Mouse (Mus musculus): ENCODE data around the gene Plxna4. TPM values are rescaled to one million over a fixed set of nuclear protein-coding genes. Genes with fewer than 3 reads are reported as not detected.

The Plxna4 gene
- polyA plus RNA-seq, 1 experiment from 2014 or later, result 0.26 TPM

DNA sequence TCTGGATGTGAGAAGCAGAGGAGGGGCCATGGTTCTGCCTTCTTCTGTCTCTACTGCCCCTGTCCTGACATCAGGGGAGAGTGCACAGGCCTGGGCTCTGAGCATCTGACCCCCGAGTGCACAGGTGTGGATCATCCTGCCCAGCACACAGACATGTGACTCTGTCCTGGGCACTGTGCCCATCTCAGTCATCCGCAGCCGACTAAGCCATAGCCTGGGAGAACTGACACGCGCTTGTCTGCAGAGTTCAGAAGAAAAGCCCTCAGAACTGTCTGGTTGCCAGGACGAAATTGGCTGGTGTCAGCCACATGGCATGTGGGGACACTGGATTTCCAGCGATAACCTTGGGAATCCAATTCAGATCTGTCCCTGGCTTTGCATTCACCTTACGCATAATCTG lies 210.8 kb downstream of the Plxna4 start:
- Histone ChIP-seq H3K36me3 (ENCODE audit: control insufficient read depth, insufficient read depth) (no peaks in the 10 kb centered on the region), H3K9me3 (replicated peaks; ENCODE audit: control insufficient read depth, low read length) (no peaks in the 10 kb centered on the region), H3K9ac (ENCODE audit: low read depth, low read length) (no peak overlapping the region), H3K27ac (ENCODE audit: low read length) (no peak overlapping the region), H3K4me3 (ENCODE audit: low read depth, low read length) (no peak overlapping the region), H3K4me1 (ENCODE audit: control insufficient read depth, low read depth, low read length) (no peaks in the 10 kb centered on the region), H3K27me3 (ENCODE audit: control insufficient read depth, insufficient read depth, low read depth, low read length) (no peaks in the 10 kb centered on the region), H3K4me2 (ENCODE audit: low read depth, low read length) (no peak overlapping the region)
- no peak for ATAC-seq (ENCODE audit: low read depth)
- WGBS (ENCODE audit: insufficient replicate concordance), result 71% methylated on average over 8 of the region's 8 CpGs

DNA sequence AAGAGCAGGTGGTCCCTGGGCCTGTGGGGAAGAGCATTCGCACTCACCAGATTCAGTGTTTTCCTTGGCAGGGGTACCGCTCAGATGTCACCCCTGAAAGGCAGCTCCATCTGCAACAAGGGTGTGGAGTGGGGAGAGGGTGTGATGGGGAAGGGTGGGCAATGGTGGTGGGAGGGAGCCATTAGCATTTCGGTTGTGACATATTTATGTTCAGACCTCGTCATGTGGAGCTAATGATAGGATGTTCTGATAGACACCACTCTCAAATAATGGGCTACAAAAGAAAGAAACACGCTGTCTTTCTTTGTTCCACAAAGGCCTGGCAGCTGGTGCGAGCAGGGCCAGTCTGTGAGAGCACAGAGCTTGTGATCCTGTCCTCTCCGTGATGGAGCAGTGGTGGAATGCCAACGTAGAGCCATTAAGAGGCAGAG lies 214.0 kb downstream of the Plxna4 start:
- Histone ChIP-seq H3K9ac (ENCODE audit: low read depth, low read length) (no peak overlapping the region), H3K27ac (ENCODE audit: low read length) (no peak overlapping the region), H3K9me3 (replicated peaks; ENCODE audit: control insufficient read depth, low read length) (no peaks in the 10 kb centered on the region), H3K36me3 (ENCODE audit: control insufficient read depth, insufficient read depth) (no peaks in the 10 kb centered on the region), H3K4me2 (ENCODE audit: low read depth, low read length) (no peak overlapping the region), H3K27me3 (ENCODE audit: control insufficient read depth, insufficient read depth, low read depth, low read length) (no peaks in the 10 kb centered on the region), H3K4me1 (ENCODE audit: control insufficient read depth, low read depth, low read length) (no peaks in the 10 kb centered on the region), H3K4me3 (ENCODE audit: low read depth, low read length) (no peak overlapping the region)
- no peak for ATAC-seq (ENCODE audit: low read depth)
- 62% methylated on average over 8 of the region's 8 CpGs for WGBS (ENCODE audit: insufficient replicate concordance)

DNA sequence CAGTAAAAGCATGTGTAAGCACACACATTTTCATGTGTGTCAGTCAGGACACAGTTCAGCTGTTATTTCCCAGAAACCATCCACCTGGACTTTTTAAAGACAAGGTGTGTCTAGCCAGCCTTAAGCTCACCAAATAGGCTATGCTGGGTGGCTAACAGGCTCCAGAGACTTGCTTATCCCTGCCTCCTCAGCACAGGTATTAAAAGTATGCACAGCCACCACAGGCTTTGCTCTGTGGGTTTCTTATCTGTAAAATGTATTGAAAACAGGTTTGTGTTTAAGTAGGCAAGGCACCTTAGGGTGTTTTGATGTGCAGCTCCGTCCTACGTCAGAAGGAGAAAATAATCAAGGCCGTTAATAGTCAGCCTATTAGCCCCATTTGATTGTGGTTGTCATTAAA lies 218.9 kb downstream of the Plxna4 start:
- Histone ChIP-seq H3K4me2 (ENCODE audit: low read depth, low read length) (no peak overlapping the region), H3K27ac (ENCODE audit: low read length) (no peak overlapping the region), H3K27me3 (ENCODE audit: control insufficient read depth, insufficient read depth, low read depth, low read length) (no peaks in the 10 kb centered on the region), H3K4me1 (ENCODE audit: control insufficient read depth, low read depth, low read length) (no peaks in the 10 kb centered on the region), H3K9ac (ENCODE audit: low read depth, low read length) (no peak overlapping the region), H3K9me3 (replicated peaks; ENCODE audit: control insufficient read depth, low read length) (no peaks in the 10 kb centered on the region), H3K36me3 (ENCODE audit: control insufficient read depth, insufficient read depth) (no peaks in the 10 kb centered on the region), H3K4me3 (ENCODE audit: low read depth, low read length) (no peak overlapping the region)
- WGBS (ENCODE audit: insufficient replicate concordance), result 56% methylated on average over 3 of the region's 3 CpGs
- no peak for ATAC-seq (ENCODE audit: low read depth)

DNA sequence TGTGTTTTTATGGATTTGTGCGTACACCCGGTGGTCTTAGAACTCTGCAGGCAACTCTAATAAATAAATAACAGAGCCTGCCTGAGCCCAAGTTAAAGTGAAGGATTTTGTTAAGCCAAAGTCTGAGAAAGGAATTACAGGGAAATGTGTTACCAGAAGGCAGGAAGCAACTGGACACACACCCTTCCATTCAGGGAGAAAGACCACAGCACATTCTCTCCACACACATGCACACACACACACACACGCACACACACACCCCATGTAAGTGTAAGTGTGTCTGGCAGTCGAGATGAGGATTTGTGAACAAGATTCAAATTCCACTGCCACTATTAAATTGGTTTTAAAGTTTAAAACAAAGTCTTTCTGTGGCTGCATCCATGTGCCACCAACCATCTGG lies 219.6 kb downstream of the Plxna4 start:
- Histone ChIP-seq H3K4me1 (ENCODE audit: control insufficient read depth, low read depth, low read length) (no peaks in the 10 kb centered on the region), H3K36me3 (ENCODE audit: control insufficient read depth, insufficient read depth) (no peaks in the 10 kb centered on the region), H3K27ac (ENCODE audit: low read length) (no peak overlapping the region), H3K9me3 (replicated peaks; ENCODE audit: control insufficient read depth, low read length) (no peaks in the 10 kb centered on the region), H3K4me2 (ENCODE audit: low read depth, low read length) (no peak overlapping the region), H3K9ac (ENCODE audit: low read depth, low read length) (no peak overlapping the region), H3K27me3 (ENCODE audit: control insufficient read depth, insufficient read depth, low read depth, low read length) (no peaks in the 10 kb centered on the region), H3K4me3 (ENCODE audit: low read depth, low read length) (no peak overlapping the region)
- WGBS (ENCODE audit: insufficient replicate concordance), result 45% methylated on average over 4 of the region's 4 CpGs
- no peak for ATAC-seq (ENCODE audit: low read depth)

DNA sequence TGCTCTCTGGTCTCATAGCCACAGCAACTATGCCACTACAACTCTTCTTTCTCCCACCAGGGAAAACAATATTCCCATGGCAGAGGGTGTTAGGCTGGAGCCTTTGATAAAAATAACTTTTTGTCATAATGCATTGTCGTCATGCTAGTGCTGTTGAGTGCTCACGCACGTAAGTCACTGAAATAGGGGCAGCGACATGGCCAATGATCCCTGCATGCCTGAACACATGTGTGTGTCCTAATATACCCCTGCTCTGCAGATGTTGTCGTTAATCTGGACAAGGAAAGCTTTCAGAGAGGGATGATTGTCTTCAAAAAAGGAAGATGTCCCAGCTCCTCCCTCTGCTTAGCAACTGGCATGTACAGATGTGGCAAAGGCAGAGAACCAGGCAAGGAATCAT lies 223.1 kb downstream of the Plxna4 start:
- no peak overlapping the region for H3K4me2 ChIP-seq (ENCODE audit: low read depth, low read length)
- ATAC-seq (ENCODE audit: low read depth), result no peak
- H3K27ac ChIP-seq (ENCODE audit: low read length), result no peak overlapping the region
- no peak overlapping the region for H3K9ac ChIP-seq (ENCODE audit: low read depth, low read length)
- H3K4me3 ChIP-seq (ENCODE audit: low read depth, low read length), result no peak overlapping the region
- no peaks in the 10 kb centered on the region for H3K4me1 ChIP-seq (ENCODE audit: control insufficient read depth, low read depth, low read length)
- no peaks in the 10 kb centered on the region for H3K9me3 ChIP-seq (replicated peaks; ENCODE audit: control insufficient read depth, low read length)
- H3K27me3 ChIP-seq (ENCODE audit: control insufficient read depth, insufficient read depth, low read depth, low read length), result no peaks in the 10 kb centered on the region
- no peaks in the 10 kb centered on the region for H3K36me3 ChIP-seq (ENCODE audit: control insufficient read depth, insufficient read depth)
- 67% methylated on average over 5 of the region's 5 CpGs for WGBS (ENCODE audit: insufficient replicate concordance)

DNA sequence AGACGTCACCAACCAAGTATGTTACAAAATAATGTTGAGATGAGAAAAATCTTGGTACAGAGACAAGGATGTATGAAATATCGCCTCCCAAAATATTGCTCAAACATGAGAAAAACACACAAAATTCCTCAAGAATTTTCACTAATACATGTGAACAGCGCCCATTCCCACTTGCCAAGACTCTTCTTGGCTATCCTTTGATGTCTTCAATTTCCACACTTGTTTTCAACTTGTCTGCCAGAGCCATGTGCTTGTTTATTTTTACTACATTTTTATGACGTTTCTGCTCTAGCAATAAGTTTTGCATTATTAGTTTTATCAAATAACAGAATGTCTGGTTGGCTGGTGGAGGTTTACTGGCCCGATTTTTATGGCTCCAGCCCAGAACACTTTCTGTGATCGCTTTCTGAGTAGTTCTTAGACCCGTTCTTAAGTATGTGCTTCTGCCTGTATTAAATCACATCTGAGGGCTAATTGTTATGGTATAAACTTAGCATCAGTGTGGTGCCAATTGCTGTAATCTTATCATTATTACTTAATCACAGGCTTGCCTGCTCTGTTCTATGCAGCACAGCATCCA lies 224.4 kb downstream of the Plxna4 start:
- WGBS (ENCODE audit: insufficient replicate concordance), result 57% methylated on average over 7 of the region's 7 CpGs

DNA sequence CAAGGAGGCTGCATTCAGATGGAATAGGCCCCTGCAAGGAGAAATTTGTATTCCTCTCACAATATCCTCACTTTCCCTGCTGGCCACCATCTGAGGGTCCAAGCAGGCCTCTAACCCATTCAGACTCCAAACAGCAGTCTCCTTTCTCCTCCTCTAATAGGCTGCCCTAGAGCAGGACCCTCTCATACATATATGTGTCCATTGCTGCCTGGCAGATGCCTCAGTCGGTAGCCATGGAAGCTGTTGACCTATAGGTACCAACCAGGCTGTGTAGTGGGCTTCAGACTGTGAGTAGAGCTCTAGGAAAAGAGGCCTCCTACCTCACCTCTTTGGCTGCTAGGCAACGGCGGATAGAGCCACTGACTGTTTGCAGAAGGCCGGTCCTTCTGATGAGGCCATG lies 225.6 kb downstream of the Plxna4 start:
- Histone ChIP-seq H3K9ac (ENCODE audit: low read depth, low read length) (no peak overlapping the region), H3K9me3 (replicated peaks; ENCODE audit: control insufficient read depth, low read length) (no peaks in the 10 kb centered on the region), H3K4me3 (ENCODE audit: low read depth, low read length) (no peak overlapping the region), H3K27ac (ENCODE audit: low read length) (no peak overlapping the region), H3K4me2 (ENCODE audit: low read depth, low read length) (no peak overlapping the region), H3K4me1 (ENCODE audit: control insufficient read depth, low read depth, low read length) (no peaks in the 10 kb centered on the region), H3K27me3 (ENCODE audit: control insufficient read depth, insufficient read depth, low read depth, low read length) (no peaks in the 10 kb centered on the region), H3K36me3 (ENCODE audit: control insufficient read depth, insufficient read depth) (no peaks in the 10 kb centered on the region)
- 62% methylated on average over 4 of the region's 4 CpGs for WGBS (ENCODE audit: insufficient replicate concordance)
- ATAC-seq (ENCODE audit: low read depth), result no peak

More for the DNA sequence above, 224.4 kb downstream of the Plxna4 start:
- ATAC-seq (ENCODE audit: low read depth), result no peak
- Histone ChIP-seq H3K4me3 (ENCODE audit: low read depth, low read length) (no peak overlapping the region), H3K9ac (ENCODE audit: low read depth, low read length) (no peak overlapping the region), H3K27me3 (ENCODE audit: control insufficient read depth, insufficient read depth, low read depth, low read length) (no peaks in the 10 kb centered on the region), H3K4me1 (ENCODE audit: control insufficient read depth, low read depth, low read length) (no peaks in the 10 kb centered on the region), H3K36me3 (ENCODE audit: control insufficient read depth, insufficient read depth) (no peaks in the 10 kb centered on the region), H3K9me3 (replicated peaks; ENCODE audit: control insufficient read depth, low read length) (no peaks in the 10 kb centered on the region), H3K4me2 (ENCODE audit: low read depth, low read length) (no peak overlapping the region), H3K27ac (ENCODE audit: low read length) (no peak overlapping the region)

DNA sequence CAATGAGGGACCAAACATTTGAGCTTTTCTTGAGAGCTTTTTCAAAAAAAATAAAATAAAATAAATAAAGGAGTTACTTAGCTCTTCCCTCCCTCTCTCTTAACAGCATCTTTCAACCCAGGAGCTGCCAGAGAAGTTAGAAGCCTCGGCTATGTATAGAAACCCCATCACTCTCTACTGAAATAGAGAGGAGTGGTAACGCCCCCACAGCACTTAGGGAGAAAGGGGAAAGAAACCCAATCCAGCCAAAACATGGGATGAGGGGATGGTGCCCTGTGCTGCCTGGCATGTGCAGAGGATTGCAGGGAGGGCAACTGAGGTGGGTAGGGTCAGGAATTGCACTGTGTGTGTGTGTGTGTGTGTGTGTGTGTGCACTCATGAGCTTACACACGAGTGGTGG lies 228.3 kb downstream of the Plxna4 start:
- 47% methylated on average over 3 of the region's 3 CpGs for WGBS (ENCODE audit: insufficient replicate concordance)
- ATAC-seq (ENCODE audit: low read depth), result no peak

DNA sequence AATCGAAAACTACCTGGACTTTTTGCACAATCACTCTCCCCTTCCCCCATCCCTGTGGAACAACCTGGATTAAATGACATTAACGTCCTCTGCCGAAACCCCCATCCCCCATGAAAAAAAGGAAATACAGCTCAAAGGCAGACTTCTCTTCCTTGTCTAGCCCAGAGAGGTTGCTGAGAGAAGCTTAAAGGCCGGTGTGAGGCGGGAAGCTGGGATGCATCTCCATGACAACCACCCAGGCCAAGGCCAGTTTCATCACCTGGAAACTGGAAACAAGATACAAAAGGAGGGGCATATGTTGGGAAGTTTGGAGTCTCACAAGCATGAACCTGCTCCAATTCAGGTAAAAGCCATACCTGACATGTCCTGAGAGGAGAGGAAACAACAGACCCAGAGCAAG lies 230.5 kb downstream of the Plxna4 start:
- no peak for ATAC-seq (ENCODE audit: low read depth)
- H3K27me3 ChIP-seq (ENCODE audit: control insufficient read depth, insufficient read depth, low read depth, low read length), result no peaks in the 10 kb centered on the region
- H3K9ac ChIP-seq (ENCODE audit: low read depth, low read length), result no peak overlapping the region
- H3K4me2 ChIP-seq (ENCODE audit: low read depth, low read length), result no peak overlapping the region
- no peaks in the 10 kb centered on the region for H3K4me1 ChIP-seq (ENCODE audit: control insufficient read depth, low read depth, low read length)
- H3K9me3 ChIP-seq (replicated peaks; ENCODE audit: control insufficient read depth, low read length), result no peaks in the 10 kb centered on the region
- H3K4me3 ChIP-seq (ENCODE audit: low read depth, low read length), result no peak overlapping the region
- no peaks in the 10 kb centered on the region for H3K36me3 ChIP-seq (ENCODE audit: control insufficient read depth, insufficient read depth)
- WGBS (ENCODE audit: insufficient replicate concordance), result 58% methylated on average over 5 of the region's 5 CpGs
- H3K27ac ChIP-seq (ENCODE audit: low read length), result no peak overlapping the region

More for the DNA sequence above, 228.3 kb downstream of the Plxna4 start:
- Histone ChIP-seq H3K4me1 (ENCODE audit: control insufficient read depth, low read depth, low read length) (no peaks in the 10 kb centered on the region), H3K9me3 (replicated peaks; ENCODE audit: control insufficient read depth, low read length) (no peaks in the 10 kb centered on the region), H3K9ac (ENCODE audit: low read depth, low read length) (no peak overlapping the region), H3K27me3 (ENCODE audit: control insufficient read depth, insufficient read depth, low read depth, low read length) (no peaks in the 10 kb centered on the region), H3K27ac (ENCODE audit: low read length) (no peak overlapping the region), H3K36me3 (ENCODE audit: control insufficient read depth, insufficient read depth) (no peaks in the 10 kb centered on the region), H3K4me3 (ENCODE audit: low read depth, low read length) (no peak overlapping the region), H3K4me2 (ENCODE audit: low read depth, low read length) (no peak overlapping the region)

Measured in liver, embryonic 16.5 days (tissue).